In genomic region chr12:80939165-80939564, GRCm38 (mm10) we compare ENCODE assay signal across 14 mouse cellular contexts. TPM values are rescaled to one million over a fixed set of nuclear protein-coding genes. Genes with fewer than 3 reads are reported as not detected.
DNase-seq lines count a peak whose midpoint lies in the region; ATAC-seq lines count a peak whose summit lies in the region.
"Had no signal": no experiment of that assay in that cellular context is flagged by ENCODE, and none has a peak within 500 bp of the region (broad histone marks: within the 10 kb centered on the region; RNA-seq: fewer than 3 reads in every experiment).

No protein-coding gene starts in this region.

- no peaks in the 10 kb centered on the region for H3K36me3 ChIP-seq in heart, embryonic 12.5 days
- H3K36me3 ChIP-seq in lung, embryonic 16.5 days (ENCODE audit: control insufficient read depth, insufficient read depth, low read length): no peaks in the 10 kb centered on the region
- H3K36me3 ChIP-seq in hindbrain, embryonic 14.5 days (replicated peaks; ENCODE audit: control insufficient read depth, insufficient read depth): no peaks in the 10 kb centered on the region
- H3K36me3 ChIP-seq: forebrain, embryonic 10.5 days; limb, embryonic 12.5 days had no signal

- DNase-seq in heart, postnatal 4 days: no peak
- DNase-seq in lung, postnatal 4 days: no peak
- no peak for DNase-seq in ovary, adult 18-20 months (ENCODE audit: low spot score)
- no peak for DNase-seq in hindbrain, embryonic 14.5 days (ENCODE audit: low spot score)

- H3K4me3 ChIP-seq in heart, embryonic 12.5 days: no peak overlapping the region
- no peak overlapping the region for H3K4me3 ChIP-seq in lung, embryonic 16.5 days (ENCODE audit: low read length)
- H3K4me3 ChIP-seq in hindbrain, embryonic 14.5 days (replicated peaks; ENCODE audit: low read length): no peak overlapping the region
- H3K4me3 ChIP-seq: forebrain, embryonic 10.5 days; limb, embryonic 12.5 days had no signal

- H3K27ac ChIP-seq in heart, embryonic 12.5 days (ENCODE audit: poor library complexity, severe bottlenecking): peak overlapping the region; percentile 15
- peak overlapping the region; percentile 69 for H3K27ac ChIP-seq in lung, embryonic 16.5 days (ENCODE audit: low read length)
- H3K27ac ChIP-seq in hindbrain, embryonic 14.5 days: no peak overlapping the region
- H3K27ac ChIP-seq: forebrain, embryonic 10.5 days; limb, embryonic 12.5 days had no signal

- H3K27me3 ChIP-seq in heart, embryonic 12.5 days (replicated peaks): no peaks in the 10 kb centered on the region
- no peaks in the 10 kb centered on the region for H3K27me3 ChIP-seq in lung, embryonic 16.5 days (ENCODE audit: control insufficient read depth, insufficient read depth, low read depth, low read length)
- no peaks in the 10 kb centered on the region for H3K27me3 ChIP-seq in hindbrain, embryonic 14.5 days (ENCODE audit: control insufficient read depth, insufficient read depth, low read length)
- H3K27me3 ChIP-seq: limb, embryonic 12.5 days had no signal

- no peaks in the 10 kb centered on the region for H3K9me3 ChIP-seq in heart, embryonic 12.5 days (replicated peaks)
- no peaks in the 10 kb centered on the region for H3K9me3 ChIP-seq in lung, embryonic 16.5 days (ENCODE audit: control insufficient read depth, low read length)
- H3K9me3 ChIP-seq in hindbrain, embryonic 14.5 days (ENCODE audit: control insufficient read depth, low read length): no peaks in the 10 kb centered on the region
- H3K9me3 ChIP-seq: forebrain, embryonic 10.5 days; limb, embryonic 12.5 days had no signal

- H3K9ac ChIP-seq in heart, embryonic 12.5 days: no peak overlapping the region
- no peak overlapping the region; the same call in 1 of the 2 replicates for H3K9ac ChIP-seq in lung, embryonic 16.5 days (ENCODE audit: low read length)
- H3K9ac ChIP-seq in hindbrain, embryonic 14.5 days: no peak overlapping the region
- H3K9ac ChIP-seq: limb, embryonic 12.5 days had no signal

- H3K4me1 ChIP-seq in heart, embryonic 12.5 days (replicated peaks): peaks cover 8% of the 10 kb centered on the region; the same call in 1 of the 2 replicates
- H3K4me1 ChIP-seq in lung, embryonic 16.5 days (replicated peaks; ENCODE audit: control insufficient read depth, insufficient read depth, low read length): peaks cover 9% of the 10 kb centered on the region
- H3K4me1 ChIP-seq in hindbrain, embryonic 14.5 days (replicated peaks; ENCODE audit: control insufficient read depth, insufficient read depth, low read length): no peaks in the 10 kb centered on the region
- H3K4me1 ChIP-seq: forebrain, embryonic 10.5 days; limb, embryonic 12.5 days had no signal

- no peak overlapping the region for H3K4me2 ChIP-seq in heart, embryonic 12.5 days
- H3K4me2 ChIP-seq in lung, embryonic 16.5 days (ENCODE audit: low read depth, low read length): no peak overlapping the region
- H3K4me2 ChIP-seq in hindbrain, embryonic 14.5 days (replicated peaks): no peak overlapping the region
- H3K4me2 ChIP-seq: limb, embryonic 12.5 days had no signal

- 69% methylated on average over 4 of the region's 4 CpGs for WGBS in heart, embryonic 12.5 days
- 74% methylated on average over 4 of the region's 4 CpGs for WGBS in lung, embryonic 16.5 days
- 80% methylated on average over 4 of the region's 4 CpGs for WGBS in hindbrain, embryonic 14.5 days

- ATAC-seq in heart, embryonic 12.5 days (ENCODE audit: insufficient number of reproducible peaks, low FRiP score): 0 out of 2 replicates have a peak, but pooled peaks have one; percentile 26
- no peak for ATAC-seq in lung, embryonic 16.5 days (ENCODE audit: low read depth)
- peak; percentile 44 to 46; a peak in 3 of 4 replicates for ATAC-seq in hematopoietic stem cell, adult 5-6 weeks (replicated peaks in 1 of 2; ENCODE audit: insufficient read depth in 1 of 2, low FRiP score in 2 of 2, low TSS enrichment in 1 of 2, low read depth in 1 of 2, poor library complexity in 2 of 2, severe bottlenecking in 2 of 2)
- peak; percentile 38 for ATAC-seq in neutrophil, adult 5-6 weeks (ENCODE audit: extremely low read depth, insufficient number of reproducible peaks, low FRiP score, poor library complexity, severe bottlenecking)
- ATAC-seq in hindbrain, embryonic 14.5 days (ENCODE audit: low FRiP score): no peak

RNA-seq across cellular contexts. Expression of gene Srsf5, which starts 6.1 kb away (rescaled TPM):
- 439 and 445 TPM in 2 replicates for polyA plus RNA-seq in heart, embryonic 12.5 days (2016; fragmentation: Nextera tagmentation; extraction: Ambion mirVana)
- 100 to 1,000 TPM; 317 to 328 TPM for total RNA-seq in heart, postnatal 4 days (2021)
- 514 and 599 TPM in 2 replicates for polyA plus RNA-seq in lung, embryonic 16.5 days (2015; fragmentation: Nextera tagmentation; extraction: Ambion mirVana)
- 1,371 and 1,393 TPM in 2 replicates for total RNA-seq in hematopoietic stem cell, adult 5-6 weeks (2017)
- total RNA-seq in neutrophil, adult 5-6 weeks (2017): 1,537 and 1,538 TPM in 2 replicates
- 248 and 256 TPM in 2 replicates for polyA plus RNA-seq in hindbrain, embryonic 14.5 days (2014; fragmentation: Nextera tagmentation; extraction: Ambion mirVana)

RNA-seq across cellular contexts. Expression of gene Slc10a1, which starts 29.3 kb away (rescaled TPM):
- polyA plus RNA-seq in heart, embryonic 12.5 days (2016; fragmentation: Nextera tagmentation; extraction: Ambion mirVana): 0.53 and 0.64 TPM in 2 replicates
- not detected for total RNA-seq in heart, postnatal 4 days (2021)
- 0.80 and 1.4 TPM in 2 replicates for polyA plus RNA-seq in lung, embryonic 16.5 days (2015; fragmentation: Nextera tagmentation; extraction: Ambion mirVana)
- total RNA-seq in hematopoietic stem cell, adult 5-6 weeks (2017): not detected in 2 replicates
- 0.47 and 1.4 TPM in 2 replicates for total RNA-seq in neutrophil, adult 5-6 weeks (2017)
- polyA plus RNA-seq in hindbrain, embryonic 14.5 days (2014; fragmentation: Nextera tagmentation; extraction: Ambion mirVana): 0.20 and 0.55 TPM in 2 replicates
- total RNA-seq: heart, adult 8-10 months; midbrain, postnatal 0 days had no signal
- polyA plus RNA-seq: brain, embryonic 14.5 days; C2C12 had no signal

Comparison
In these comparisons a context has a peak if more than half of its experiments do, and no peak if none do; other contexts are left out.
1. ATAC-seq: peak in heart, embryonic 12.5 days (single experiment), hematopoietic stem cell, adult 5-6 weeks (2 of 2) and neutrophil, adult 5-6 weeks (single experiment); none in lung, embryonic 16.5 days (single experiment) and hindbrain, embryonic 14.5 days (single experiment).